Mouse (Mus musculus) left cerebral cortex, postnatal 14 days (tissue): ENCODE data around the gene Rab11fip3. TPM values are rescaled to one million over a fixed set of nuclear protein-coding genes. Genes with fewer than 3 reads are reported as not detected.
"Not testable (repeated sequence)": the region's sequence is repeated elsewhere in the genome, so short reads cannot be mapped to it uniquely, and the experiment has no call there.

Experiments used
- DNase-seq, 2 experiments: peaks; one replicate each; pipeline ENCODE4 v3.0.0; 2021 to 2022; ENCODE audit warnings: low spot score in 2 of 2, mixed read lengths in 1 of 2
- intact Hi-C: fragments of 180-260 bp; cut with DNase I; formaldehyde crosslinking; loops from one replicate; pipeline ENCODE4 v1.15.1; 2025
- long read RNA-seq, 2 experiments: library from polyadenylated mRNA; stranded (forward); transcript quantifications; one replicate each; pipeline ENCODE4 v2.0.0; 2021
- total RNA-seq, 2 experiments: library from RNA; stranded (reverse); gene quantifications; 2 replicates each; pipeline ENCODE4 v1.2.3; 2021

Rab11fip3 gene
- 10 to 100 TPM; 80.5 to 85.2 TPM for total RNA-seq
- long read RNA-seq, experiment 1, full-length matches to known transcripts, result 69 of 87 reads
- long read RNA-seq, experiment 1, partial matches to known transcripts, result 5 of 87 reads
- long read RNA-seq, experiment 1, other reads (novel, unspliced or antisense), result 13 of 87 reads
- long read RNA-seq, experiment 2, full-length matches to known transcripts, result 46 of 76 reads
- long read RNA-seq, experiment 2, partial matches to known transcripts, result 14 of 76 reads
- long read RNA-seq, experiment 2, other reads (novel, unspliced or antisense), result 16 of 76 reads

- intact Hi-C loops, result no loop called here
Observed at GRCm38 (mm10) chr17:26068831-26069739, at the start of gene Rab11fip3. TSS of gene Rab11fip3 (minus strand) at chr17:26069555.

GRCm38 (mm10) chr17:26116503-26117258, 47.3 kb upstream of the Rab11fip3 start:
- intact Hi-C loops, result no loop called here
- no peak for DNase-seq

More at GRCm38 (mm10) chr17:26068831-26069739, at the start of gene Rab11fip3:
- DNase-seq, result peak; percentile 70 to 78

- no peak for DNase-seq
- intact Hi-C loops, result no loop called here
Observed at GRCm38 (mm10) chr17:26115956-26116487, 46.7 kb upstream of the Rab11fip3 start.

- DNase-seq, result no peak
- intact Hi-C loops, result no loop called here
Observed at GRCm38 (mm10) chr17:26115205-26115898, 46.0 kb upstream of the Rab11fip3 start.

- DNase-seq, intact Hi-C loops: not testable (repeated sequence)
Observed at GRCm38 (mm10) chr17:26114461-26114860, 45.1 kb upstream of the Rab11fip3 start.

- intact Hi-C loops, result no loop called here
- no peak for DNase-seq
Observed at GRCm38 (mm10) chr17:26114061-26114460, 44.7 kb upstream of the Rab11fip3 start.

GRCm38 (mm10) chr17:26113181-26113948, 44.0 kb upstream of the Rab11fip3 start, which contains the start of gene Tmem8:
TSS of gene Tmem8 (plus strand) at chr17:26113299.
- intact Hi-C loops, result no loop called here
- peak; percentile 51 to 64 for DNase-seq

GRCm38 (mm10) chr17:26112751-26113150, 43.4 kb upstream of the Rab11fip3 start:
- intact Hi-C loops, result no loop called here

GRCm38 (mm10) chr17:26111722-26112121, 42.4 kb upstream of the Rab11fip3 start:
- intact Hi-C loops, result no loop called here
- no peak for DNase-seq

More at GRCm38 (mm10) chr17:26112751-26113150, 43.4 kb upstream of the Rab11fip3 start:
- DNase-seq, result no peak

- intact Hi-C loops, result no loop called here
- DNase-seq, result no peak
Observed at GRCm38 (mm10) chr17:26111024-26111423, 41.7 kb upstream of the Rab11fip3 start.

- DNase-seq, result no peak
- intact Hi-C loops, result no loop called here
Observed at GRCm38 (mm10) chr17:26110156-26110555, 40.8 kb upstream of the Rab11fip3 start.

- DNase-seq, result no peak
- intact Hi-C loops, result no loop called here
Observed at GRCm38 (mm10) chr17:26105619-26106018, 36.3 kb upstream of the Rab11fip3 start.

- intact Hi-C loops, result no loop called here
- DNase-seq, result no peak
Observed at GRCm38 (mm10) chr17:26101478-26101877, 32.1 kb upstream of the Rab11fip3 start.

GRCm38 (mm10) chr17:26100166-26100565, 30.8 kb upstream of the Rab11fip3 start:
- intact Hi-C loops, result no loop called here
- no peak for DNase-seq

GRCm38 (mm10) chr17:26099316-26099715, 30.0 kb upstream of the Rab11fip3 start:
- intact Hi-C loops, result not testable (repeated sequence)

GRCm38 (mm10) chr17:26098461-26098860, 29.1 kb upstream of the Rab11fip3 start:
- no peak for DNase-seq
- intact Hi-C loops, result no loop called here

More at GRCm38 (mm10) chr17:26099316-26099715, 30.0 kb upstream of the Rab11fip3 start:
- DNase-seq, result not testable (repeated sequence)

- intact Hi-C loops, result no loop called here
- DNase-seq, result peak; percentile 34 to 65
Observed at GRCm38 (mm10) chr17:26095121-26095740, 25.9 kb upstream of the Rab11fip3 start, which contains the start of gene Nme4. TSS of gene Nme4 (minus strand) at chr17:26095602.
